Mouse (Mus musculus): ENCODE data around the gene Vil1. TPM values are rescaled to one million over a fixed set of nuclear protein-coding genes. Genes with fewer than 3 reads are reported as not detected.

Vil1 gene
- polyA plus RNA-seq, 1 experiment = not detected

GRCm38 (mm10) chr1:74385531-74385930 lies 23.6 kb upstream of the Vil1 start:
- TF ChIP-seq TAL1 (IDR thresholded peaks at IDR 0.05; ENCODE audit: low read length) (no peak), GATA1 (IDR thresholded peaks at IDR 0.05; ENCODE audit: low read length) (no peak)
- H3K4me3 ChIP-seq (replicated peaks) = no peak overlapping the region
- H3K4me1 ChIP-seq (ENCODE audit: control insufficient read depth) = peaks cover 71% of the 10 kb centered on the region
- no peaks in the 10 kb centered on the region for H3K9me3 ChIP-seq (ENCODE audit: control insufficient read depth, low read length)
- H3K27me3 ChIP-seq (ENCODE audit: control insufficient read depth) = 0 out of 2 replicates have a peak, but pooled peaks cover 6% of the 10 kb centered on the region
- no peaks in the 10 kb centered on the region for H3K36me3 ChIP-seq (ENCODE audit: control insufficient read depth)

- Histone ChIP-seq H3K27me3 (ENCODE audit: control insufficient read depth) (0 out of 2 replicates have a peak, but pooled peaks cover 4% of the 10 kb centered on the region), H3K4me1 (ENCODE audit: control insufficient read depth) (peaks cover 72% of the 10 kb centered on the region), H3K4me3 (replicated peaks) (peak overlapping the region; percentile 70), H3K9me3 (ENCODE audit: control insufficient read depth, low read length) (no peaks in the 10 kb centered on the region), H3K36me3 (ENCODE audit: control insufficient read depth) (no peaks in the 10 kb centered on the region)
- TF ChIP-seq GATA1 (IDR thresholded peaks at IDR 0.05; ENCODE audit: low read length) (no peak), TAL1 (IDR thresholded peaks at IDR 0.05; ENCODE audit: low read length) (no peak)
These were observed 22.8 kb upstream of the Vil1 start for GRCm38 (mm10) chr1:74386363-74386713.

- H3K27me3 ChIP-seq (ENCODE audit: control insufficient read depth) = 0 out of 2 replicates have a peak, but pooled peaks cover 2% of the 10 kb centered on the region
- H3K9me3 ChIP-seq (ENCODE audit: control insufficient read depth, low read length) = no peaks in the 10 kb centered on the region
- peaks cover 67% of the 10 kb centered on the region for H3K4me1 ChIP-seq (ENCODE audit: control insufficient read depth)
- TF ChIP-seq TAL1 (IDR thresholded peaks at IDR 0.05; ENCODE audit: low read length) (no peak), GATA1 (IDR thresholded peaks at IDR 0.05; ENCODE audit: low read length) (no peak)
- peak overlapping the region; percentile 70 for H3K4me3 ChIP-seq (replicated peaks)
- no peaks in the 10 kb centered on the region for H3K36me3 ChIP-seq (ENCODE audit: control insufficient read depth)
These were observed 22.3 kb upstream of the Vil1 start for GRCm38 (mm10) chr1:74386714-74387385.

- no peak for TF ChIP-seq TAL1 (IDR thresholded peaks at IDR 0.05; ENCODE audit: low read length)
- no peak for TF ChIP-seq GATA1 (IDR thresholded peaks at IDR 0.05; ENCODE audit: low read length)
- no peaks in the 10 kb centered on the region for H3K27me3 ChIP-seq (ENCODE audit: control insufficient read depth)
- H3K9me3 ChIP-seq (ENCODE audit: control insufficient read depth, low read length) = no peaks in the 10 kb centered on the region
- peaks cover 2% of the 10 kb centered on the region; the same call in 1 of the 2 replicates for H3K36me3 ChIP-seq (ENCODE audit: control insufficient read depth)
- H3K4me1 ChIP-seq (ENCODE audit: control insufficient read depth) = peaks cover 72% of the 10 kb centered on the region
- peak overlapping the region; percentile 70 for H3K4me3 ChIP-seq (replicated peaks)
These were observed 21.7 kb upstream of the Vil1 start for GRCm38 (mm10) chr1:74387386-74387988.

GRCm38 (mm10) chr1:74388398-74388920 lies 20.7 kb upstream of the Vil1 start:
- TF ChIP-seq GATA1 (IDR thresholded peaks at IDR 0.05; ENCODE audit: low read length) (no peak), TAL1 (IDR thresholded peaks at IDR 0.05; ENCODE audit: low read length) (no peak)
- Histone ChIP-seq H3K36me3 (ENCODE audit: control insufficient read depth) (peaks cover 11% of the 10 kb centered on the region), H3K4me3 (replicated peaks) (no peak overlapping the region), H3K9me3 (ENCODE audit: control insufficient read depth, low read length) (no peaks in the 10 kb centered on the region), H3K27me3 (ENCODE audit: control insufficient read depth) (no peaks in the 10 kb centered on the region), H3K4me1 (ENCODE audit: control insufficient read depth) (peaks cover 77% of the 10 kb centered on the region)

- Histone ChIP-seq H3K4me1 (ENCODE audit: control insufficient read depth) (peaks cover 80% of the 10 kb centered on the region), H3K4me3 (replicated peaks) (peak overlapping the region; percentile 95)
These were observed 19.3 kb upstream of the Vil1 start for GRCm38 (mm10) chr1:74389831-74390286.

GRCm38 (mm10) chr1:74390287-74390906 lies 18.8 kb upstream of the Vil1 start:
- Histone ChIP-seq H3K9me3 (ENCODE audit: control insufficient read depth, low read length) (no peaks in the 10 kb centered on the region), H3K36me3 (ENCODE audit: control insufficient read depth) (peaks cover 30% of the 10 kb centered on the region), H3K27me3 (ENCODE audit: control insufficient read depth) (no peaks in the 10 kb centered on the region), H3K4me1 (ENCODE audit: control insufficient read depth) (peaks cover 81% of the 10 kb centered on the region), H3K4me3 (replicated peaks) (peak overlapping the region; percentile 95)
- no peak for TF ChIP-seq TAL1 (IDR thresholded peaks at IDR 0.05; ENCODE audit: low read length)

More at GRCm38 (mm10) chr1:74389831-74390286, 19.3 kb upstream of the Vil1 start:
- TF ChIP-seq TAL1 (IDR thresholded peaks at IDR 0.05; ENCODE audit: low read length) = no peak
- no peak for TF ChIP-seq GATA1 (IDR thresholded peaks at IDR 0.05; ENCODE audit: low read length)
- H3K27me3 ChIP-seq (ENCODE audit: control insufficient read depth) = no peaks in the 10 kb centered on the region
- no peaks in the 10 kb centered on the region for H3K9me3 ChIP-seq (ENCODE audit: control insufficient read depth, low read length)
- peaks cover 25% of the 10 kb centered on the region for H3K36me3 ChIP-seq (ENCODE audit: control insufficient read depth)

- no peaks in the 10 kb centered on the region for H3K27me3 ChIP-seq (ENCODE audit: control insufficient read depth)
- H3K36me3 ChIP-seq (ENCODE audit: control insufficient read depth) = peaks cover 36% of the 10 kb centered on the region
- TF ChIP-seq TAL1 (IDR thresholded peaks at IDR 0.05; ENCODE audit: low read length) (no peak), GATA1 (IDR thresholded peaks at IDR 0.05; ENCODE audit: low read length) (no peak)
- peak within 1 kb of the TSS; percentile 95 for H3K4me3 ChIP-seq (replicated peaks)
- no peaks in the 10 kb centered on the region for H3K9me3 ChIP-seq (ENCODE audit: control insufficient read depth, low read length)
- H3K4me1 ChIP-seq (ENCODE audit: control insufficient read depth) = peaks cover 84% of the 10 kb centered on the region
These were observed 18.0 kb upstream of the Vil1 start, which contains the start of gene Ctdsp1 for GRCm38 (mm10) chr1:74390924-74391748. Gene Ctdsp1, plus strand, starts transcription at chr1:74391509.

All from erythroblast, embryonic 14.5 days (primary cell).